Mouse (Mus musculus) kidney, postnatal 0 days (tissue): ENCODE results near the gene Dner. TPM values are rescaled to one million over a fixed set of nuclear protein-coding genes. Genes with fewer than 3 reads are reported as not detected.
"Not testable (repeated sequence)": the region's sequence is repeated elsewhere in the genome, so short reads cannot be mapped to it uniquely, and the experiment has no call there.

Experiments
- ATAC-seq: fragments of 200-750 bp; cut with Nextera tagmentation; replicated peaks from 2 replicates; pipeline ENCODE4 v1.8.0; 2017; ENCODE audit warnings: low read depth, moderate number of reproducible peaks, moderate TSS enrichment, moderate library complexity; ENCODE audit not compliant: low FRiP score
- DNase-seq: peaks from one replicate; pipeline ENCODE4 v3.0.0-alpha.2; 2016; ENCODE audit warnings: low spot score
- H3K27ac ChIP-seq: fragments of 300-500 bp; sonication (generic); 2 replicates; pipeline ENCODE4 v1.5.1; 2014; ENCODE audit warnings: mild to moderate bottlenecking
- H3K27me3 ChIP-seq: fragments of 300-500 bp; sonication (generic); 2 replicates; pipeline ENCODE4 v1.6.1; 2014; ENCODE audit warnings: low read length, mixed read lengths; ENCODE audit not compliant: insufficient read depth
- H3K36me3 ChIP-seq: fragments of 300-500 bp; sonication (generic); 2 replicates; pipeline ENCODE4 v1.6.1; 2014; ENCODE audit warnings: low read length, mixed read lengths; ENCODE audit not compliant: insufficient read depth
- H3K4me1 ChIP-seq: fragments of 300-500 bp; sonication (generic); replicated peaks from 2 replicates; pipeline ENCODE4 v1.6.1; 2014; ENCODE audit warnings: antibody characterized with exemption, low read length, mixed read lengths; ENCODE audit not compliant: insufficient read depth
- H3K4me2 ChIP-seq: fragments of 300-500 bp; sonication (generic); 2 replicates; pipeline ENCODE4 v1.6.1; 2014; ENCODE audit warnings: mild to moderate bottlenecking, low read length, moderate library complexity, mixed read lengths
- H3K4me3 ChIP-seq: fragments of 300-500 bp; sonication (generic); replicated peaks from 2 replicates; pipeline ENCODE4 v1.5.1; 2014; ENCODE audit warnings: low read depth, low read length
- H3K9ac ChIP-seq: fragments of 300-500 bp; sonication (generic); 2 replicates; pipeline ENCODE4 v1.6.1; 2014; ENCODE audit warnings: low read depth, low read length
- H3K9me3 ChIP-seq: fragments of 300-500 bp; sonication (generic); replicated peaks from 2 replicates; pipeline ENCODE4 v1.6.1; 2016; ENCODE audit warnings: low read length, inconsistent platforms, mixed read lengths
- CTCF ChIP-seq: IDR thresholded peaks from 2 replicates; pipeline ENCODE4 v1.5.1; 2016; ENCODE audit warnings: antibody characterized with exemption, low read depth, mild to moderate bottlenecking, moderate library complexity
- WGBS: fragments of 180-500 bp; shearing (Covaris S2); extraction: QIAGEN DNeasy Blood & Tissue Kit; methylation state at CpG from one replicate; pipeline ENCODE4 v1.1.7; 2014; 5-methylcytosine and 5-hydroxymethylcytosine counted together
- microRNA-seq: library from miRNA; unstranded; fragments of <30 nt; microRNA quantifications from one replicate; pipeline ENCODE4, GENCODE M21; 2016
- polyA plus RNA-seq: library from polyadenylated mRNA; unstranded; fragments of >200 nt; fragmentation: Nextera tagmentation; extraction: Ambion mirVana; gene quantifications from 2 replicates; pipeline ENCODE4 v1.2.1, GENCODE M21; 2015

Gene Dner
- polyA plus RNA-seq, 1 experiment from 2014 or later = 0.68 TPM

DNA sequence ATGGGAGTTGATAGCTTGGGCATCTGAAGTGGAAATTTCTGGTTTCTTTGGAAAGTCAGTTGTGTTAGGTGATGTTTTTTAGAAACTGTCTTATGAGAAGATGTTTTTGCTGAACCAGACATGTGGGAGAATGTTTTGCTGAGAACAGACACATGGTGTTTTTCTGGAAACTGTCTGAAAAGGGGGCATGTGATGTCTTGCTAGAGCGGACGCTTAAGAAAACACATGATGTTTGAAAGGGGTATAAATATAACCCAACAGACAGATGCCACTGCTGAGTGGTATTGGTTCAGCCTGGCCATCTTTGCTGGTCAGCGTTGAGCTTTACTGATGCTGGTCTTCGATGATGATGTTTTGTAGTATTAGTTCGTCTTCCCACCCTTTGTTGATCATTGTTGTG lies 338.8 kb downstream of the Dner start:
- Histone ChIP-seq H3K9me3 (no peaks in the 10 kb centered on the region), H3K4me3 (no peak overlapping the region), H3K9ac (no peak overlapping the region), H3K27me3 (no peaks in the 10 kb centered on the region), H3K36me3 (no peaks in the 10 kb centered on the region), H3K4me2 (no peak overlapping the region), H3K4me1 (no peaks in the 10 kb centered on the region; the same call in 1 of the 2 replicates), H3K27ac (no peak overlapping the region)
- no peak for ATAC-seq
- TF ChIP-seq CTCF = no peak
- WGBS = 88% methylated on average over 5 of the region's 5 CpGs
- no peak for DNase-seq

GRCm38 (mm10) chr1:84350262-84350661 lies 345.8 kb downstream of the Dner start:
- 92% methylated on average over 2 of the region's 2 CpGs for WGBS
- TF ChIP-seq CTCF = no peak
- no peak for ATAC-seq

DNA sequence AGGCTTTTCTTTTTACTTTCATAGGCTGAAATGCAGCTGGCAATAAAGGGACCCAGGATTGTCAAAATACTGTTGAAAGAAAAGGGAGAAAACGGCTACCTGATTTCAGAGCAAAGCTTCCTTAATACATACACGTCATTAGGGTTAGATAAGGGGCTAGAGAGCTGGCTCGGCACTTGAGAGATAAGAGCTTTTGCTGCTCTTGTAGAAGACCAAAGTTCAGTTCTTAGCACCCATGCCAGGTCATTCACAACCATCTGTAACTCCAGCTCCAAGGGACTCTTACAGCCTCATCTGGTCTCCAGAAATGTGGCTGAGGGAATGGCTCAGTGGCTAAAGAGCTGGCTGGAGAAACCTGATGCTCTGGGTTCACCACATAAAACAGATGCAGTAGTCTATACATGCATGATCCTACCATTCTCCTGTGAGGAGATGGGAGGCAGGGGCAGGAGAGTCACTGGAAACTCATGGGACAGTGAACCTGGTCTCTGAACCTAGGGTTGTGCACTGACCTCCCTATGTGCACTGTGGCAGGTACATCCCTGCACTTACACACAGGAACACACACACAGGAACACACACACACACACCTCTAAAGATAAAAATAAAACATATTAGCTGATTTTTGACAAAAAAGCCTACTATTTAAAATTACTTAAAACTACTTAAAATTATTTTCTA lies 348.1 kb downstream of the Dner start:
- no peaks in the 10 kb centered on the region for H3K36me3 ChIP-seq
- no peak overlapping the region for H3K4me3 ChIP-seq
- H3K4me1 ChIP-seq = no peaks in the 10 kb centered on the region
- H3K9ac ChIP-seq = no peak overlapping the region
- 83% methylated on average over 3 of the region's 3 CpGs for WGBS
- TF ChIP-seq CTCF = no peak
- no peak overlapping the region for H3K4me2 ChIP-seq
- no peak overlapping the region for H3K27ac ChIP-seq
- H3K27me3 ChIP-seq = no peaks in the 10 kb centered on the region
- no peak for DNase-seq
- no peak for ATAC-seq
- H3K9me3 ChIP-seq = no peaks in the 10 kb centered on the region

More at GRCm38 (mm10) chr1:84350262-84350661, 345.8 kb downstream of the Dner start:
- Histone ChIP-seq H3K4me3 (no peak overlapping the region), H3K9me3 (no peaks in the 10 kb centered on the region), H3K36me3 (no peaks in the 10 kb centered on the region), H3K4me2 (no peak overlapping the region), H3K4me1 (no peaks in the 10 kb centered on the region), H3K27me3 (no peaks in the 10 kb centered on the region), H3K27ac (no peak overlapping the region), H3K9ac (no peak overlapping the region)
- no peak for DNase-seq

GRCm38 (mm10) chr1:84332797-84333196 lies 363.2 kb downstream of the Dner start:
- not testable (repeated sequence) for H3K4me2 ChIP-seq, H3K4me1 ChIP-seq, H3K4me3 ChIP-seq, H3K9me3 ChIP-seq, H3K27ac ChIP-seq, H3K27me3 ChIP-seq, DNase-seq, ATAC-seq, H3K9ac ChIP-seq, H3K36me3 ChIP-seq
- 63% methylated on average over 3 of the region's 3 CpGs for WGBS

DNA sequence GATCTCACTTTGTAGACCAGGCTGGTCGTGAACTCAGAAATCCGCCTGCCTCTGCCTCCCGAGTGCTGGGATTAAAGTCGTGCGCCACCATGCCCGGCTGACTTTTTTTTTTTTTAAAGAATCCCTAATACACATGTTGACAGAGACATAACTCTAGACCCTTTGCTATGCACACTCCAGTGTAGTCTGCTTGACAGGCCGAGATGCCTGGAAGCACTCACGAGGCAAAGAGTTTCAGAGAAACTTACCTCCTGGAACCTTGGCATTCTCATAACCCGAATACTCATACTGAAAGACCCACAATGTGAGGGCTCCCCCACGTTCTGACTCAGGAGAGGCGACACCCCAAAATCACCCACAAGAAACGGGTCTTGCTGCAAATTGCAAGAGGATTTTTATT lies 364.2 kb downstream of the Dner start:
- not testable (repeated sequence) for DNase-seq, H3K4me1 ChIP-seq, ATAC-seq, H3K36me3 ChIP-seq, H3K9ac ChIP-seq, H3K27ac ChIP-seq, H3K4me3 ChIP-seq, H3K27me3 ChIP-seq, H3K4me2 ChIP-seq, H3K9me3 ChIP-seq
- 84% methylated on average over 12 of the region's 12 CpGs for WGBS

DNA sequence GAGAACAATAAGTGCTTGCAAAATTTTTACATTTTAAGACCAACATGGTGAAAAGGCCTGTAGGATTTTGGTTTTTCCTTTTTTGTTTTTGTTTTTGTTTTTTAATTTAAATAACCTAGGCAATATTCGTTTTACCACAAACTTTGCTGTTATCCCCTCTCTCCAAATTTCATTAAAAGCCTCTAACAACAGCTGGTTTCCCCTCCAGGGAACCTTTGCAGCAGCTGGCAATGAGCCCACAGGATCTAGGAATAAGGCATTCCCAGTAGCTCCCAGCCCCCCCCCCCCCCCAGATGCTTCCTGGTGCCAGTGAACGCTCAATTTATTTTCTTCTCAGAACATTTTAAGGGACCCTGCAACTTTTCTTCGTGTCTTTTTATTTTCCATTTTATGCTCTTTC lies 370.7 kb downstream of the Dner start:
- no peaks in the 10 kb centered on the region for H3K9me3 ChIP-seq
- no peaks in the 10 kb centered on the region for H3K36me3 ChIP-seq
- DNase-seq (peak; percentile 38), ATAC-seq (no peak)
- H3K27ac ChIP-seq = no peak overlapping the region
- H3K4me1 ChIP-seq = no peaks in the 10 kb centered on the region
- TF ChIP-seq CTCF = no peak
- H3K9ac ChIP-seq = no peak overlapping the region
- H3K4me2 ChIP-seq = no peak overlapping the region
- 28% methylated on average over 3 of the region's 3 CpGs for WGBS
- H3K4me3 ChIP-seq = no peak overlapping the region
- H3K27me3 ChIP-seq = no peaks in the 10 kb centered on the region

- no peak overlapping the region for H3K9ac ChIP-seq
Measured at GRCm38 (mm10) chr1:84321327-84321726, 374.7 kb downstream of the Dner start.

More at GRCm38 (mm10) chr1:84321327-84321726, 374.7 kb downstream of the Dner start:
- Histone ChIP-seq H3K27ac (no peak overlapping the region), H3K4me3 (no peak overlapping the region), H3K9me3 (no peaks in the 10 kb centered on the region), H3K36me3 (no peaks in the 10 kb centered on the region), H3K4me2 (no peak overlapping the region), H3K27me3 (no peaks in the 10 kb centered on the region), H3K4me1 (no peaks in the 10 kb centered on the region)
- WGBS = 59% methylated on average over 4 of the region's 4 CpGs
- TF ChIP-seq CTCF = no peak
- ATAC-seq (no peak), DNase-seq (no peak)

Small RNA genes lying within 50 kb of the gene (microRNA-seq; reads per million reads assigned to microRNA genes)
- 0.60 reads per million for gene Mir5126

Other genes with a start within 250 kb of the Dner start
- 17.9 and 19.9 TPM in 2 replicates for gene Fbxo36, start 143.6 kb upstream of the Dner start, polyA plus RNA-seq
- gene Trip12, start 144.3 kb upstream of the Dner start, polyA plus RNA-seq = 36.8 and 36.9 TPM in 2 replicates
- gene Slc16a14, start 238.9 kb upstream of the Dner start, polyA plus RNA-seq = 0.33 and 0.45 TPM in 2 replicates